Mouse (Mus musculus): ENCODE results near the gene Abcc1. TPM values are rescaled to one million over a fixed set of nuclear protein-coding genes. Genes with fewer than 3 reads are reported as not detected.

The Abcc1 gene
- polyA plus RNA-seq (2012; rRNA removed): 26.5 and 29.8 TPM in 2 replicates

DNA sequence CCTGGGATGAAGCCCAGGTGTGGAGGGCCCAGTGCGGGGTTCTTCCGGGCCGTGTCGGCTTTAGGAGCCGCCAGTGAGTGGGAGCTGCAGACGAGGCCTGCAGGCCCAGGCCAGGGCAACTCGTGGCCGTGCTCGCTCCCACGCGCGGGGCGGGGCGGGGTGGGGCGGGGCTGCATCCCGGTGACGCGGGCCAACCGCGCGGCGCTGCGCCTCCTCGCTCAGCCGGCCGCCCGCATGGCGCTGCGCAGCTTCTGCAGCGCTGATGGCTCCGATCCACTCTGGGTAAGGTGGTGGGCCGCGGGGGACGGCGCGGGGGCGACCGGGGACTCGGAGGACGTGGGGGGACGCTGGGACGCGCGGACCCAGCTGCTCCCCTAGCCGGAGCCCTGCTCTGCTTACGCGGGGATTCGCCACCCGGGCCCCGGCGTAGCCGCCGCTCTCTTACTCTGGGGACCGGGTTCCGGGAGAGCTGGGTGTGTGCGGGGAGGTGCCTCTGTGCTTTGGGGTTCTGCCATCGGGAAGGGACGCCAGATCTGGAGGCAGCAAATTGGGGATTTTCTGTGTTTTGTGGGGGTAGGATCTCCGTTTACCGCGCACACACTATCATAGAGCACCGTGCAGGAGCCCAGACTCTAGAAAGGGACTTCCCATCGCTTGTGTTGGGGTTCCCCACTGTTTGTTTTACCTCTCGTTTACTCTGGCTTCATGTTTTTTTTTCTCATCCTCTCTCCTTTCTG, at the start of gene Abcc1:
TSS of gene Abcc1 (plus strand) at position 197 of the 737 bp plus-strand sequence.
- H3K36me3 ChIP-seq (ENCODE audit: control insufficient read depth, insufficient read depth, low read length): no peaks in the 10 kb centered on the region
- TF ChIP-seq POLR2A (IDR thresholded peaks at IDR 0.05; ENCODE audit: low read depth, low read length) (no peak), CTCF (conservative IDR thresholded peaks at IDR 0.05; ENCODE audit: insufficient read depth, insufficient read length, low read depth, low read length) (no peak)
- H3K4me3 ChIP-seq (ENCODE audit: insufficient read depth, low read depth, low read length): peak within 1 kb of the TSS; percentile 94
- H3K27me3 ChIP-seq (replicated peaks; ENCODE audit: control insufficient read depth, insufficient read depth, low read length): no peaks in the 10 kb centered on the region
- H3K27ac ChIP-seq (ENCODE audit: insufficient read depth, low read depth, low read length): peak within 1 kb of the TSS; percentile 69
- H3K4me1 ChIP-seq (ENCODE audit: control insufficient read depth, insufficient read depth, low read length): peaks cover 4% of the 10 kb centered on the region; the same call in 1 of the 2 replicates
- peak; percentile 72 for DNase-seq
- under 1% methylated on average over 60 of the region's 64 CpGs for WGBS

GRCm38 (mm10) chr16:14312914-14313313, 48.4 kb upstream of the Abcc1 start:
- DNase-seq: no peak
- peaks cover 3% of the 10 kb centered on the region; the same call in 1 of the 2 replicates for H3K4me1 ChIP-seq (ENCODE audit: control insufficient read depth, insufficient read depth, low read length)
- peaks cover 2% of the 10 kb centered on the region; the same call in 1 of the 2 replicates for H3K36me3 ChIP-seq (ENCODE audit: control insufficient read depth, insufficient read depth, low read length)
- H3K27me3 ChIP-seq (replicated peaks; ENCODE audit: control insufficient read depth, insufficient read depth, low read length): no peaks in the 10 kb centered on the region
- TF ChIP-seq POLR2A (IDR thresholded peaks at IDR 0.05; ENCODE audit: low read depth, low read length) (no peak), CTCF (conservative IDR thresholded peaks at IDR 0.05; ENCODE audit: insufficient read depth, insufficient read length, low read depth, low read length) (no peak)
- WGBS: 90% methylated on average over 7 of the region's 7 CpGs
- H3K27ac ChIP-seq (ENCODE audit: insufficient read depth, low read depth, low read length): no peak overlapping the region
- H3K4me3 ChIP-seq (ENCODE audit: insufficient read depth, low read depth, low read length): no peak overlapping the region

DNA sequence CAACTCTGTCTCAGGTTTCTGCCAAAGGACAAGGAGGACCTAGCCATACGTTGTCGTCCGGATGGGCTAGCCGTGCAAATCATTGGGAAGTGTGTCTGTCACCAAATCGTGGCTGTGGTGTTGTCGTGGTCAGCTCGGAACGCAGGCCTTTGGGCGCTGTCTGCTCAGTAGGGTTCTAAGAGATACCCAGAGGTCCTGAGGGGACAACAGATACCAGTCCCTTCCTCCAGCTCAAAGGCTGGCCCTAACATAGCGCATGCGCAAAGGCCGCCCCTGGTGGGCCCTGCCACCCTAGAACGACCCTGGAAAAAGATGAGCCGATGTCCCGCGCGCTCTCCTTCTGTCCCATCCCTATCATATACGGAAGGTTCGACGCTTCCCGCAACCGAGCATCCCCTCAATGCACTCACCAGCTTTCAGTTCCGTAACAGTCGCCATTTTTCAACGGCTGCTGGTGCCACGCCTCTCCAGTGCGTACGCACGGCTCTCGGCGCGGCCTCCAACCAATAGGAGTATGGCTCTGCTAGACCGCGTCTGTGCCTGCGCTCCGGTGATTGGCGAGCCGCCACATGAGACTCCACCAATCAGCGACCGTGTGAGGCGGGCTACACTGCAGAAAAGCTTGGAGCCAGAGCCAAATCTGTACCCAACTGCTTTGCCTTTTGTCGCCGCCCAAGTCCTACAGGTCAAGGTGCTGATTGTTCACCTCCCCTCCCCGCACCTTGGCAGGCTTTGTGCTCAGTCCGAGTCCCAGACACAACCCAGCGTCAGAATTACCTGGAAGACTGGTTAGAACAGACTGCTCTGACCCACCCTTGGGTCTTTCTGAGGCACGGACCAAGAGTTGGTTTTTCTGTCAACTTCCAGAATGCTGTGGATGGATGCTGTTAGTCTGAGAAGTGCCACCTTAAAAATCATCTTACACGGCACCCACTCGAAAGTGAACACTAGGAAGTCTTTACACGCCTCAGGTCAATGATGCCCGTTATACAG, 44.2 kb upstream of the Abcc1 start, which contains the start of gene Fopnl:
TSS of gene Fopnl (minus strand) at position 522 of the 993 bp plus-strand sequence.
- Histone ChIP-seq H3K36me3 (ENCODE audit: control insufficient read depth, insufficient read depth, low read length) (no peaks in the 10 kb centered on the region), H3K4me1 (ENCODE audit: control insufficient read depth, insufficient read depth, low read length) (peaks cover 3% of the 10 kb centered on the region; the same call in 1 of the 2 replicates), H3K4me3 (ENCODE audit: insufficient read depth, low read depth, low read length) (peak within 1 kb of the TSS; percentile 72), H3K27ac (ENCODE audit: insufficient read depth, low read depth, low read length) (peak within 1 kb of the TSS; percentile 49), H3K27me3 (replicated peaks; ENCODE audit: control insufficient read depth, insufficient read depth, low read length) (no peaks in the 10 kb centered on the region)
- 3% methylated on average over 51 of the region's 51 CpGs for WGBS
- TF ChIP-seq POLR2A (IDR thresholded peaks at IDR 0.05; ENCODE audit: low read depth, low read length) (peak; percentile 57), CTCF (conservative IDR thresholded peaks at IDR 0.05; ENCODE audit: insufficient read depth, insufficient read length, low read depth, low read length) (no peak)
- DNase-seq: peak; percentile 99

DNA sequence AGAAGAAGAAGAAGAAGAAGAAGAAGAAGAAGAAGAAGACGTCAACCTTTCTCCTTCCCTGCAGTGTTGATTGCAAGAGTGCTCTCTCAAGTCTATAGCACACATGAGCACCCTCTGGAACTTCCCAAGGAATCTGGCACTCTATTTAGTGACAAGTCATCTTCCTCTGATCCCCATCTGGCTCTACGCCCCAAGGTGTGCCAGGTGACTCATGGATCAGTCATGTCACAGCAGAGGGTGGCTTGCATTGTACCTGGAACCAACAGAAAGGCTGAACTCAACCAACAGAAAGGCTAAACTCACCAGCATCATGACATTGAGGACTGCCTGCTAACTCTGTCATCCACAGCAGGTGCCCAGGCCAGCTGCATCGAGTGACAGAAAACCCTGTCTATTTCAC, 41.7 kb upstream of the Abcc1 start:
- Histone ChIP-seq H3K27ac (ENCODE audit: insufficient read depth, low read depth, low read length) (no peak overlapping the region), H3K4me3 (ENCODE audit: insufficient read depth, low read depth, low read length) (no peak overlapping the region), H3K36me3 (ENCODE audit: control insufficient read depth, insufficient read depth, low read length) (no peaks in the 10 kb centered on the region), H3K4me1 (ENCODE audit: control insufficient read depth, insufficient read depth, low read length) (peaks cover 3% of the 10 kb centered on the region; the same call in 1 of the 2 replicates), H3K27me3 (replicated peaks; ENCODE audit: control insufficient read depth, insufficient read depth, low read length) (no peaks in the 10 kb centered on the region)
- TF ChIP-seq POLR2A (IDR thresholded peaks at IDR 0.05; ENCODE audit: low read depth, low read length) (no peak), CTCF (conservative IDR thresholded peaks at IDR 0.05; ENCODE audit: insufficient read depth, insufficient read length, low read depth, low read length) (no peak)
- WGBS: 89% methylated on average over 3 of the region's 3 CpGs
- no peak for DNase-seq

DNA sequence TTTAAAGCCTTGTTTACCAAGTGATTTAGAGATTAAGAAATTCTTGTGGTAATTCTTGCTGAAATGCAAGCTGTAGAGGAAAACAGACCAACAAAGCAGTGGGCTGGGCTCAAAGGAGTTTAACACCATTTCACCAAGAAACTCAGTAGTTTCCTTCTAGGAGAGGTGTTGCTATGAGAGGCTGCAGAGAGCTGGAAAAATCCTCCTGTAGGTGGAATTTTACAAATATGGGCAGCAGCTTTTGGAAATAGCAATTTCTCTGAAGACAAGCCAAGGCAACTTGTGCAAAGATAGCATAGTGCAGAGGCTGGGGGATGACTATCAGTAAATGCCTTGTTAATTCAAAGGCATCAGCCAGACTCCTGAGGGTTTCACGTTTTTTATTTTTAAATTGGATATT, 40.9 kb upstream of the Abcc1 start:
- no peak overlapping the region for H3K4me3 ChIP-seq (ENCODE audit: insufficient read depth, low read depth, low read length)
- TF ChIP-seq POLR2A (IDR thresholded peaks at IDR 0.05; ENCODE audit: low read depth, low read length) (no peak), CTCF (conservative IDR thresholded peaks at IDR 0.05; ENCODE audit: insufficient read depth, insufficient read length, low read depth, low read length) (no peak)
- WGBS: 62% methylated on average over 1 of the region's 1 CpGs
- no peak overlapping the region for H3K27ac ChIP-seq (ENCODE audit: insufficient read depth, low read depth, low read length)
- no peak for DNase-seq
- H3K4me1 ChIP-seq (ENCODE audit: control insufficient read depth, insufficient read depth, low read length): peaks cover 3% of the 10 kb centered on the region; the same call in 1 of the 2 replicates
- H3K27me3 ChIP-seq (replicated peaks; ENCODE audit: control insufficient read depth, insufficient read depth, low read length): no peaks in the 10 kb centered on the region
- no peaks in the 10 kb centered on the region for H3K36me3 ChIP-seq (ENCODE audit: control insufficient read depth, insufficient read depth, low read length)

- no peak overlapping the region for H3K27ac ChIP-seq (ENCODE audit: insufficient read depth, low read depth, low read length)
- H3K27me3 ChIP-seq (replicated peaks; ENCODE audit: control insufficient read depth, insufficient read depth, low read length): no peaks in the 10 kb centered on the region
- 62% methylated on average over 1 of the region's 1 CpGs for WGBS
- no peak for DNase-seq
- no peaks in the 10 kb centered on the region for H3K36me3 ChIP-seq (ENCODE audit: control insufficient read depth, insufficient read depth, low read length)
- TF ChIP-seq POLR2A (IDR thresholded peaks at IDR 0.05; ENCODE audit: low read depth, low read length) (no peak), CTCF (conservative IDR thresholded peaks at IDR 0.05; ENCODE audit: insufficient read depth, insufficient read length, low read depth, low read length) (no peak)
- no peaks in the 10 kb centered on the region for H3K4me1 ChIP-seq (ENCODE audit: control insufficient read depth, insufficient read depth, low read length)
- no peak overlapping the region for H3K4me3 ChIP-seq (ENCODE audit: insufficient read depth, low read depth, low read length)
Observed at GRCm38 (mm10) chr16:14328156-14328555, 33.2 kb upstream of the Abcc1 start.

Measured in kidney, adult 2 months (tissue).